Mouse (Mus musculus) lung, embryonic 16.5 days (tissue): ENCODE data around the gene Trappc5. TPM values are rescaled to one million over a fixed set of nuclear protein-coding genes. Genes with fewer than 3 reads are reported as not detected.
A peak's percentile ranks its signal among the peaks of the same experiment; 100 is the strongest.

Source experiments
- ATAC-seq: fragments of 200-750 bp; cut with Nextera tagmentation; 2 replicates; pipeline ENCODE4 v1.8.0; 2017; ENCODE audit warnings: low read depth, mild to moderate bottlenecking, moderate library complexity
- H3K27ac ChIP-seq: fragments of 300-500 bp; sonication (generic); 2 replicates; pipeline ENCODE4 v1.5.1; 2014; ENCODE audit warnings: mild to moderate bottlenecking, control low read depth, low read length
- H3K27me3 ChIP-seq: fragments of 300-500 bp; sonication (generic); 2 replicates; pipeline ENCODE4 v1.6.1; 2014; ENCODE audit warnings: low read depth, low read length, mixed read lengths; ENCODE audit not compliant: control insufficient read depth, insufficient read depth
- H3K36me3 ChIP-seq: fragments of 300-500 bp; sonication (generic); 2 replicates; pipeline ENCODE4 v1.6.1; 2014; ENCODE audit warnings: low read length; ENCODE audit not compliant: control insufficient read depth, insufficient read depth
- H3K4me1 ChIP-seq: fragments of 300-500 bp; sonication (generic); replicated peaks from 2 replicates; pipeline ENCODE4 v1.6.1; 2014; ENCODE audit warnings: low read length, mixed read lengths; ENCODE audit not compliant: control insufficient read depth, insufficient read depth
- H3K4me2 ChIP-seq: fragments of 300-500 bp; sonication (generic); 2 replicates; pipeline ENCODE4 v1.6.1; 2014; ENCODE audit warnings: low read depth, low read length, control low read depth
- H3K4me3 ChIP-seq: fragments of 300-500 bp; sonication (generic); 2 replicates; pipeline ENCODE4 v1.5.1; 2014; ENCODE audit warnings: mild to moderate bottlenecking, low read length, control low read depth
- H3K9ac ChIP-seq: fragments of 300-500 bp; sonication (generic); 2 replicates; pipeline ENCODE4 v1.6.1; 2014; ENCODE audit warnings: low read length, control low read depth
- H3K9me3 ChIP-seq: fragments of 300-500 bp; sonication (generic); 2 replicates; pipeline ENCODE4 v1.6.1; 2016; ENCODE audit warnings: low read length; ENCODE audit not compliant: control insufficient read depth
- WGBS: fragments of 180-500 bp; shearing (Covaris S2); extraction: QIAGEN DNeasy Blood & Tissue Kit; methylation state at CpG from one replicate; pipeline ENCODE4 v1.1.7; 2014; 5-methylcytosine and 5-hydroxymethylcytosine counted together
- polyA plus RNA-seq: library from polyadenylated mRNA; unstranded; fragments of >200 nt; fragmentation: Nextera tagmentation; extraction: Ambion mirVana; gene quantifications from 2 replicates; pipeline ENCODE4 v1.2.1, GENCODE M21; 2015

Gene Trappc5
- polyA plus RNA-seq, 1 experiment from 2014 or later, result 36.4 TPM

- no peak overlapping the region for H3K9ac ChIP-seq
- 80% methylated on average over 2 of the region's 2 CpGs for WGBS
- ATAC-seq, result no peak
- H3K27me3 ChIP-seq, result no peaks in the 10 kb centered on the region
- H3K4me1 ChIP-seq, result peaks cover 2% of the 10 kb centered on the region; the same call in 1 of the 2 replicates
- no peak overlapping the region for H3K4me2 ChIP-seq
- no peaks in the 10 kb centered on the region for H3K36me3 ChIP-seq
- H3K9me3 ChIP-seq, result no peaks in the 10 kb centered on the region
- no peak overlapping the region for H3K4me3 ChIP-seq
- H3K27ac ChIP-seq, result no peak overlapping the region
These were observed 5.7 kb upstream of the Trappc5 start for GRCm38 (mm10) chr8:3670388-3670787.

GRCm38 (mm10) chr8:3671980-3672491 is 4.1 kb upstream of the Trappc5 start, which contains the start of gene Fcor:
Gene Fcor, minus strand, starts transcription at chr8:3672362.
- peak within 1 kb of the TSS; percentile 66 for H3K27ac ChIP-seq

GRCm38 (mm10) chr8:3674671-3675070 is 1.4 kb upstream of the Trappc5 start:
- Histone ChIP-seq H3K4me3 (no peak overlapping the region), H3K4me2 (no peak overlapping the region), H3K27me3 (no peaks in the 10 kb centered on the region), H3K4me1 (peaks cover 14% of the 10 kb centered on the region), H3K9ac (no peak overlapping the region), H3K9me3 (no peaks in the 10 kb centered on the region; the same call in 1 of the 2 replicates), H3K36me3 (peaks cover 12% of the 10 kb centered on the region), H3K27ac (no peak overlapping the region)
- WGBS, result 41% methylated on average over 3 of the region's 3 CpGs
- no peak for ATAC-seq

More at GRCm38 (mm10) chr8:3671980-3672491, 4.1 kb upstream of the Trappc5 start, which contains the start of gene Fcor:
- Histone ChIP-seq H3K27me3 (no peaks in the 10 kb centered on the region), H3K9ac (peak within 1 kb of the TSS; percentile 74), H3K4me3 (peak within 1 kb of the TSS; percentile 71), H3K4me1 (peaks cover 7% of the 10 kb centered on the region), H3K9me3 (no peaks in the 10 kb centered on the region), H3K4me2 (peak within 1 kb of the TSS; percentile 71), H3K36me3 (no peaks in the 10 kb centered on the region)
- WGBS, result 1% methylated on average over 23 of the region's 23 CpGs
- ATAC-seq, result peak; percentile 88

- Histone ChIP-seq H3K36me3 (peaks cover 28% of the 10 kb centered on the region), H3K27me3 (no peaks in the 10 kb centered on the region), H3K9me3 (no peaks in the 10 kb centered on the region; the same call in 1 of the 2 replicates), H3K4me3 (peak overlapping the region; percentile 62), H3K4me2 (peak overlapping the region; percentile 76), H3K9ac (peak overlapping the region; percentile 98), H3K4me1 (peaks cover 14% of the 10 kb centered on the region), H3K27ac (peak overlapping the region; percentile 95)
- 3% methylated on average over 15 of the region's 15 CpGs for WGBS
- ATAC-seq, result peak; percentile 10; the same call in 1 of the 2 replicates
These were observed 987 bp downstream of the Trappc5 start for GRCm38 (mm10) chr8:3676993-3677579.

GRCm38 (mm10) chr8:3678831-3679230 is 2.7 kb downstream of the Trappc5 start:
- H3K27ac ChIP-seq, result no peak overlapping the region
- H3K36me3 ChIP-seq, result peaks cover 31% of the 10 kb centered on the region
- WGBS, result 95% methylated on average over 23 of the region's 23 CpGs
- H3K4me3 ChIP-seq, result no peak overlapping the region
- H3K4me1 ChIP-seq, result peaks cover 12% of the 10 kb centered on the region
- ATAC-seq, result no peak
- H3K9me3 ChIP-seq, result no peaks in the 10 kb centered on the region; the same call in 1 of the 2 replicates
- H3K27me3 ChIP-seq, result no peaks in the 10 kb centered on the region
- no peak overlapping the region for H3K4me2 ChIP-seq
- H3K9ac ChIP-seq, result no peak overlapping the region

GRCm38 (mm10) chr8:3679236-3679635 is 3.1 kb downstream of the Trappc5 start:
- Histone ChIP-seq H3K4me3 (no peak overlapping the region), H3K4me1 (peaks cover 12% of the 10 kb centered on the region), H3K4me2 (no peak overlapping the region), H3K27me3 (no peaks in the 10 kb centered on the region), H3K9me3 (no peaks in the 10 kb centered on the region; the same call in 1 of the 2 replicates), H3K27ac (no peak overlapping the region), H3K9ac (no peak overlapping the region), H3K36me3 (peaks cover 31% of the 10 kb centered on the region)
- WGBS, result 94% methylated on average over 23 of the region's 23 CpGs
- ATAC-seq, result no peak

GRCm38 (mm10) chr8:3679656-3680055 is 3.6 kb downstream of the Trappc5 start:
- Histone ChIP-seq H3K9ac (no peak overlapping the region), H3K4me2 (no peak overlapping the region), H3K9me3 (no peaks in the 10 kb centered on the region; the same call in 1 of the 2 replicates), H3K4me1 (peaks cover 12% of the 10 kb centered on the region), H3K36me3 (peaks cover 31% of the 10 kb centered on the region), H3K4me3 (no peak overlapping the region), H3K27ac (no peak overlapping the region), H3K27me3 (no peaks in the 10 kb centered on the region)
- 74% methylated on average over 5 of the region's 5 CpGs for WGBS
- no peak for ATAC-seq

- Histone ChIP-seq H3K4me3 (no peak overlapping the region), H3K4me1 (peaks cover 6% of the 10 kb centered on the region), H3K27ac (no peak overlapping the region), H3K9me3 (no peaks in the 10 kb centered on the region; the same call in 1 of the 2 replicates), H3K27me3 (no peaks in the 10 kb centered on the region), H3K36me3 (peaks cover 31% of the 10 kb centered on the region), H3K9ac (no peak overlapping the region), H3K4me2 (no peak overlapping the region)
- WGBS, result 90% methylated on average over 5 of the region's 5 CpGs
- ATAC-seq, result no peak
These were observed 6.3 kb downstream of the Trappc5 start for GRCm38 (mm10) chr8:3682435-3682834.

- H3K27ac ChIP-seq, result no peak overlapping the region
- WGBS, result 68% methylated on average over 6 of the region's 6 CpGs
These were observed 7.5 kb downstream of the Trappc5 start for GRCm38 (mm10) chr8:3683408-3684176.

More at GRCm38 (mm10) chr8:3683408-3684176, 7.5 kb downstream of the Trappc5 start:
- Histone ChIP-seq H3K9ac (no peak overlapping the region), H3K4me1 (no peaks in the 10 kb centered on the region; the same call in 1 of the 2 replicates), H3K36me3 (peaks cover 30% of the 10 kb centered on the region), H3K4me3 (no peak overlapping the region), H3K9me3 (no peaks in the 10 kb centered on the region; the same call in 1 of the 2 replicates), H3K4me2 (no peak overlapping the region), H3K27me3 (no peaks in the 10 kb centered on the region)
- no peak for ATAC-seq
